Mouse (Mus musculus): ENCODE results near the gene Cmc1. TPM values are rescaled to one million over a fixed set of nuclear protein-coding genes. Genes with fewer than 3 reads are reported as not detected.

The Cmc1 gene
- polyA plus RNA-seq, 1 experiment from 2014 or later: 30.5 TPM

DNA sequence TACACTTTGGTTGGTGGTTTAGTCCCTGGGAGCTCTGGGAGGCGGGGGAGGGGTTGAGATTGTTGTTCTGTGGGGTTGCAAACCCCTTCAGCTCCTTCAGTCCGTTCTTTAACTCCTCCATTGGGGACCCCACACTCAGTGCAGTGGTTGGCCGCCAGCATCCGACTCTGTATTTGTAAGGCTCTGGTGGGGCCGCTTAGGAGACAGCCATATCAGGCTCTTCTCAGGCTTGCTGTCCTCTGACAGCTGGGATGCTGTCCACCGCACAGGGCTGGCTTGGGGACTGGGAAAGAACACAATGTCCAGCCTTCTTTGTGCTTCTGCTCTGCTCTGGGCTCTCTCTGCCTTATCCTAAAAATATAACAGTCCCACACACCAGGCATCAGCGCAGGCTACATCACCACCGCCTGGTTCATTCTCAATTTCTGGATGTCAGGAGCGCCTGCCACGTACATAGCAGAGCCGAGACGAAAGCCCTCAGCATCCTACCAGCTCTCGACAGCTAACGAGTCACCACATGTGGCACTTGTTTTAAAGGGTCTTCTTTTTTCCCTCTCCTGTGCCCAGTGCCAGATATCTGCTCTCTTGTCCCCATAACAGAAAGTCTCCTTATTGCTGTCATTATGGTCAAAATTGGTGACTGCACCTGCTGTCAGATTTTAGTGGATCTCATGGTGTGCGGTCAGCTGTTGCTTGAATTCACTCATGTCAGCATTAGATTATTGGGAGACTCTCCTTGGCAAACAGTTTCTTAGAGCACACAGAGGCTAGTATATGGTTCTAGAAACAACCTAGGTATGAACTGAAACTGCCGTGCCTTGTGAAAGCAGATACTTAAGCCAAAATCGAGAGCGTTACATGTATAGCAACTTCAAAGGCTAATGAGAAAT, 29.4 kb upstream of the Cmc1 start:
- Histone ChIP-seq H3K4me1 (ENCODE audit: control insufficient read depth, insufficient read depth, low read length) (no peaks in the 10 kb centered on the region), H3K4me2 (ENCODE audit: low read length) (no peak overlapping the region), H3K4me3 (ENCODE audit: low read depth, low read length) (no peak overlapping the region), H3K9me3 (replicated peaks; ENCODE audit: control insufficient read depth, low read length, poor library complexity, severe bottlenecking) (no peaks in the 10 kb centered on the region), H3K27ac (ENCODE audit: low read length) (no peak overlapping the region), H3K27me3 (ENCODE audit: control insufficient read depth, insufficient read depth, low read depth, low read length) (no peaks in the 10 kb centered on the region), H3K9ac (ENCODE audit: low read depth, low read length) (no peak overlapping the region), H3K36me3 (ENCODE audit: control insufficient read depth, insufficient read depth, low read length) (no peaks in the 10 kb centered on the region)
- no peak for ATAC-seq
- 74% methylated on average over 18 of the region's 18 CpGs for WGBS

DNA sequence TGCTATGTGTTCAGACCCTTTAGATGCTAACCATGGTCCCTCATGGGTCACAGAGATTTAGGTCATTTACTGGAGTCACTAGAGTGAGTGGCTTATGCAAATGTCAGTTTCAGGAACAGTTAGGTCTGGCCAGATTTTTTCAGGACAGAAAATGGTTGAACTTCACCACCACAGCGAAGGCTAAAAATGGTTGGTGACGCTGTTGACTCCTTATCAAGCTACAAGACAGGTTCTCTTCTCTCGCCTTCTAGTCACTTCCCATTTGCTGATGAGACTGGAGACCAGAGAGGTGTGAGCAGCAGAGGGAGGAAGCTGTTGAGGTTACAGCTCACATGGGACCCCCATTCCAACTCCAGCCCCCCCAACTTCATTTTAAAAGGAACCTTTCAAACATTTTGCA, 26.7 kb upstream of the Cmc1 start:
- no peak for ATAC-seq
- no peaks in the 10 kb centered on the region; the same call in 1 of the 2 replicates for H3K9me3 ChIP-seq (replicated peaks; ENCODE audit: control insufficient read depth, low read length, poor library complexity, severe bottlenecking)
- WGBS: 97% methylated on average over 3 of the region's 3 CpGs
- H3K4me1 ChIP-seq (ENCODE audit: control insufficient read depth, insufficient read depth, low read length): no peaks in the 10 kb centered on the region
- H3K4me2 ChIP-seq (ENCODE audit: low read length): no peak overlapping the region
- no peaks in the 10 kb centered on the region for H3K27me3 ChIP-seq (ENCODE audit: control insufficient read depth, insufficient read depth, low read depth, low read length)
- no peak overlapping the region for H3K27ac ChIP-seq (ENCODE audit: low read length)
- no peaks in the 10 kb centered on the region for H3K36me3 ChIP-seq (ENCODE audit: control insufficient read depth, insufficient read depth, low read length)
- no peak overlapping the region for H3K9ac ChIP-seq (ENCODE audit: low read depth, low read length)
- H3K4me3 ChIP-seq (ENCODE audit: low read depth, low read length): no peak overlapping the region

DNA sequence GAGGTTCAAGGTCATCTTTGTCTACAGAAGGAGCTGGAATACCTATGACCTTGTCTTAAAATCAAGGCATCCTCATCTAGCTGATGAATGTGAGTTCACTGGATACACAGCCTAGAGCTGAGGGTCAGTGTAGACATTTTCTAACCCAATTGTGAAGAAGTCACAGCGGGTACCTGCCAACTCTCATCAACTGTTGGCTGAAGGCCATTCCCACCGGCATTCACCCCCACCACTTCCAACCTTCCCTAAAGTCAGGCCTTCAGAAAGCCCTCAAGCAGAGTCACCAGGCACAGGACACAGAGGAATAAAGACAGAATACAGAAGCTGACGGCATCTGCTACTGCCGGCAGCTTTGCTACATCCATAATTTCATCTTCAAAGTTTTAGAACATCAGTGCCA, 25.4 kb upstream of the Cmc1 start:
- Histone ChIP-seq H3K9me3 (replicated peaks; ENCODE audit: control insufficient read depth, low read length, poor library complexity, severe bottlenecking) (no peaks in the 10 kb centered on the region; the same call in 1 of the 2 replicates), H3K4me1 (ENCODE audit: control insufficient read depth, insufficient read depth, low read length) (no peaks in the 10 kb centered on the region), H3K4me2 (ENCODE audit: low read length) (no peak overlapping the region), H3K9ac (ENCODE audit: low read depth, low read length) (no peak overlapping the region), H3K4me3 (ENCODE audit: low read depth, low read length) (no peak overlapping the region), H3K36me3 (ENCODE audit: control insufficient read depth, insufficient read depth, low read length) (no peaks in the 10 kb centered on the region), H3K27ac (ENCODE audit: low read length) (no peak overlapping the region), H3K27me3 (ENCODE audit: control insufficient read depth, insufficient read depth, low read depth, low read length) (no peaks in the 10 kb centered on the region)
- WGBS: 91% methylated on average over 4 of the region's 4 CpGs
- no peak for ATAC-seq

DNA sequence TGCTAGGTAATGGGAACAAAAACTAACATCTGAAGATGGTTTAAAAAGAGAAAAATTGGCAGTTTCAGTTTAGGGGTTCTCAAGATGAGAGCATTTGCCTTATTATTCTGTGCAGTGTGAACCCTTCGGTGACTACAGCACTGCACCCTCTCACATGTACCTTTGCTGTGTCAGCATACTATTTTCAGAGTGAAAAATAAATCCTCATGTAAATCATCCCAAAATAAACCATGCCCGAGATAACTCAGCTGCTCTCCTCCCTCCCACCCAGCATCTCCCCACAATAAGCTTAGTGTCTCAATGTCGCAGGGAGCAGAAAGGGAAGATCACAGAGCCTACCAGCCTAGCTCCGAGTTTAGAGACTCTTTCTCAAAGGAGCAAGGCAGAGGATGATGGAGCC, 23.1 kb upstream of the Cmc1 start:
- H3K9ac ChIP-seq (ENCODE audit: low read depth, low read length): no peak overlapping the region
- no peak overlapping the region for H3K4me3 ChIP-seq (ENCODE audit: low read depth, low read length)
- H3K9me3 ChIP-seq (replicated peaks; ENCODE audit: control insufficient read depth, low read length, poor library complexity, severe bottlenecking): no peaks in the 10 kb centered on the region; the same call in 1 of the 2 replicates
- 87% methylated on average over 4 of the region's 4 CpGs for WGBS
- ATAC-seq: no peak
- H3K36me3 ChIP-seq (ENCODE audit: control insufficient read depth, insufficient read depth, low read length): no peaks in the 10 kb centered on the region
- no peak overlapping the region for H3K27ac ChIP-seq (ENCODE audit: low read length)
- H3K4me2 ChIP-seq (ENCODE audit: low read length): no peak overlapping the region
- H3K27me3 ChIP-seq (ENCODE audit: control insufficient read depth, insufficient read depth, low read depth, low read length): no peaks in the 10 kb centered on the region
- H3K4me1 ChIP-seq (ENCODE audit: control insufficient read depth, insufficient read depth, low read length): no peaks in the 10 kb centered on the region

DNA sequence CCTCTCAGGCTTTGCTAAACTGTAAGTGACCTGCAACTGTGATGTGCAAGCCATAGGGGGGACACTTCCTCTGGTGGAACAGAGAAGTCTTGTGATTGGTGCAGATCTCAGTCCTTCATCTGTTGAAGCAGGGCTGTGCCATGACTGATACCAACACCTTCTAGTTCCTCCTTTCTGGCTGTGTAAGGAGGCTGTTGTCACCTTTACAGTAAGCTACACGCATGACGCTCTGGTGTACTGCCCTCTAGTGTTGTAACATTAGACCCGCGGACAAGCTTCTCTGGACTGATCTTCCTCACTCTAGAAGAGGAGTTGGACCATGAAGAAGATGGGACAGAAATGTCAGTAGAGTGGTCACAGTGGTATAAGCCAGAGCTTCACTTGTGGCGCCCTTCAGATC, 18.6 kb upstream of the Cmc1 start:
- no peaks in the 10 kb centered on the region for H3K4me1 ChIP-seq (ENCODE audit: control insufficient read depth, insufficient read depth, low read length)
- ATAC-seq: no peak
- no peak overlapping the region for H3K4me3 ChIP-seq (ENCODE audit: low read depth, low read length)
- H3K36me3 ChIP-seq (ENCODE audit: control insufficient read depth, insufficient read depth, low read length): no peaks in the 10 kb centered on the region
- no peaks in the 10 kb centered on the region; the same call in 1 of the 2 replicates for H3K9me3 ChIP-seq (replicated peaks; ENCODE audit: control insufficient read depth, low read length, poor library complexity, severe bottlenecking)
- 62% methylated on average over 5 of the region's 5 CpGs for WGBS
- H3K27me3 ChIP-seq (ENCODE audit: control insufficient read depth, insufficient read depth, low read depth, low read length): no peaks in the 10 kb centered on the region
- H3K27ac ChIP-seq (ENCODE audit: low read length): no peak overlapping the region
- no peak overlapping the region for H3K9ac ChIP-seq (ENCODE audit: low read depth, low read length)
- H3K4me2 ChIP-seq (ENCODE audit: low read length): no peak overlapping the region

DNA sequence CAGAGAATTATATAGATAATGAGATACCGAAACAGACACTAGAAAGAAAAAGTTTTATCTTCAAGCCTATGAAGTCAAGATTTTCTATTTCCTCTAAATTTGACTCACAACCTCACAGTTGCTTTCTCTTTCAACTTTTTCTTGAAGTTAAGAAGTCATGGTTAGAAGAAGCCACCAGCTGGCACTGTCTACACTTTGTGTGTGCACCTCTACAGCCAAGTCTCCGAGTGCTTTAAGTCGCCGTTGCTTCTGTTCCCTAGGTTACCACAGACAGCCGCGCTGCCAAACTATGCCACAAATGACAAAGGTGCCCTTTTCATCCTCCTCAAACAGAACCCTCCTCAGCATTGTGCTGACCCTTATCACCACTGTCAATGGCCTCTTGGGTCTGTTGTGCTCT, 17.6 kb upstream of the Cmc1 start:
- Histone ChIP-seq H3K4me3 (ENCODE audit: low read depth, low read length) (no peak overlapping the region), H3K9ac (ENCODE audit: low read depth, low read length) (no peak overlapping the region), H3K36me3 (ENCODE audit: control insufficient read depth, insufficient read depth, low read length) (no peaks in the 10 kb centered on the region), H3K4me1 (ENCODE audit: control insufficient read depth, insufficient read depth, low read length) (no peaks in the 10 kb centered on the region), H3K4me2 (ENCODE audit: low read length) (no peak overlapping the region), H3K9me3 (replicated peaks; ENCODE audit: control insufficient read depth, low read length, poor library complexity, severe bottlenecking) (no peaks in the 10 kb centered on the region), H3K27ac (ENCODE audit: low read length) (no peak overlapping the region), H3K27me3 (ENCODE audit: control insufficient read depth, insufficient read depth, low read depth, low read length) (no peaks in the 10 kb centered on the region)
- 78% methylated on average over 6 of the region's 6 CpGs for WGBS
- no peak for ATAC-seq

DNA sequence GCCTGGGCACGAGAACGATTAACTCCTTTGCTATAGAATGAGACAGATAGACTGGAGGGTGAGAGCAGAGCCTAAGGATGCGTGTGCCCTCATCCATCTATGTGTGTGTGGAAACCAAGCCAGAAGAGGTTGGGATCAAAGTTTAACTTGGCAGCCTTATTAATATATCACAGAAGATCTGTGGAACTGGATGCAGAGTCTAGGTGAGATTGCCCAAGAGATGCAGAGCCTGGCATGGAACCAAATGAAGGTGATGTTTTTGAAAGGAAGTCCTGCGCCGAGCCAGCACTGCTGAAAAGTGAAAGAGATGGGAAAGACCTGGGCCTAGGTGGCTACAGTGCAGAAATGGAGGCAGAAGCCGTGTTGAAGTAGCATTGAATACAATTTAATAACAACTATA, 11.6 kb upstream of the Cmc1 start:
- Histone ChIP-seq H3K36me3 (ENCODE audit: control insufficient read depth, insufficient read depth, low read length) (no peaks in the 10 kb centered on the region), H3K9me3 (replicated peaks; ENCODE audit: control insufficient read depth, low read length, poor library complexity, severe bottlenecking) (no peaks in the 10 kb centered on the region), H3K27ac (ENCODE audit: low read length) (no peak overlapping the region), H3K9ac (ENCODE audit: low read depth, low read length) (no peak overlapping the region), H3K4me2 (ENCODE audit: low read length) (no peak overlapping the region), H3K4me1 (ENCODE audit: control insufficient read depth, insufficient read depth, low read length) (no peaks in the 10 kb centered on the region), H3K4me3 (ENCODE audit: low read depth, low read length) (no peak overlapping the region), H3K27me3 (ENCODE audit: control insufficient read depth, insufficient read depth, low read depth, low read length) (no peaks in the 10 kb centered on the region)
- no peak for ATAC-seq
- WGBS: 90% methylated on average over 6 of the region's 6 CpGs

DNA sequence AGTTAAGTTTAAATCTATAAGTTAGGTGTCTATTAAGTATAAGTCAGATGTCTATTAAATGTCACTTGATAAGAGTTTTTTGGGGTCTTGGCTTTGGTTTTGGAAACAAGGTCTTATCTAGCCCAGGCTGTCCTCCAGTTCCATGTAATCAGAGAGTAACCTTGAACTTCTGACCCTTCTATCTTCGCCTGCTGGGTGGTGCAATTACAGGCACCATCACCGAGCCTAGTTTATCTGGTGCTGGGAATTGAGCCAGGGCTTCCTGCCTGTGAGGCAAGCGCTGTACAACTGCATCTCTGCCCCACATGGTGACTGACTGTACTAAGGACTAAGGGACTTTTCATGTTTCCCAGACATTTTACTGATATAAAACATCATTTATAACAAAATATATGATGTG, 10.0 kb upstream of the Cmc1 start:
- no peak overlapping the region for H3K4me2 ChIP-seq (ENCODE audit: low read length)
- no peaks in the 10 kb centered on the region for H3K27me3 ChIP-seq (ENCODE audit: control insufficient read depth, insufficient read depth, low read depth, low read length)
- whole genome bisulfite sequencing: 78% methylated on average over 3 of the region's 3 CpGs
- no peaks in the 10 kb centered on the region for H3K36me3 ChIP-seq (ENCODE audit: control insufficient read depth, insufficient read depth, low read length)
- no peak overlapping the region for H3K27ac ChIP-seq (ENCODE audit: low read length)
- H3K9me3 ChIP-seq (replicated peaks; ENCODE audit: control insufficient read depth, low read length, poor library complexity, severe bottlenecking): no peaks in the 10 kb centered on the region
- no peak overlapping the region for H3K9ac ChIP-seq (ENCODE audit: low read depth, low read length)
- no peaks in the 10 kb centered on the region for H3K4me1 ChIP-seq (ENCODE audit: control insufficient read depth, insufficient read depth, low read length)
- no peak for ATAC-seq
- H3K4me3 ChIP-seq (ENCODE audit: low read depth, low read length): no peak overlapping the region

DNA sequence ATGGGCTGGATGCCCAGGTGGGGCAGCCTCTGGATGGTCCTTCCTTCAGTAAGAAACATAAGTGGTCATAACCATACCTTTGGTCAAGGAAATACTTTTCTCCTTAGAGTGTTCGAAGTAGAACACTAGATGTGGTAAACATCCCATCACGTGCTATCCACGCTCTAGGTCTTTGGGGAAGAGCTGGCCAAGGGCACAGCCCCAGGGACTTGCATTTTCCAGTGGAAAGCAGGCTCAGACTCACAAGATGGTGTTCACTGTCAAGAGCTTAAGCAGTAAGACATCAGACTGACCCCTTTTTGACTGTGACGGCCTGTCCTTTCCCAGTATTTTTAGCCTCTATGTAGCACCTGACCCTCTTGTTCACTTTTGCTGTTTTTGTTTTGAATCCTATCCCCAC, 8.2 kb upstream of the Cmc1 start:
- Histone ChIP-seq H3K4me2 (ENCODE audit: low read length) (no peak overlapping the region), H3K4me1 (ENCODE audit: control insufficient read depth, insufficient read depth, low read length) (no peaks in the 10 kb centered on the region), H3K9me3 (replicated peaks; ENCODE audit: control insufficient read depth, low read length, poor library complexity, severe bottlenecking) (no peaks in the 10 kb centered on the region), H3K27me3 (ENCODE audit: control insufficient read depth, insufficient read depth, low read depth, low read length) (no peaks in the 10 kb centered on the region), H3K9ac (ENCODE audit: low read depth, low read length) (no peak overlapping the region), H3K27ac (ENCODE audit: low read length) (no peak overlapping the region), H3K36me3 (ENCODE audit: control insufficient read depth, insufficient read depth, low read length) (no peaks in the 10 kb centered on the region), H3K4me3 (ENCODE audit: low read depth, low read length) (no peak overlapping the region)
- ATAC-seq: no peak
- 94% methylated on average over 4 of the region's 4 CpGs for WGBS
